Mouse (Mus musculus) heart, postnatal 0 days (tissue): ENCODE measurements around the gene Vma21-ps. TPM values are rescaled to one million over a fixed set of nuclear protein-coding genes. Genes with fewer than 3 reads are reported as not detected.
"Not testable (repeated sequence)": the region's sequence is repeated elsewhere in the genome, so short reads cannot be mapped to it uniquely, and the experiment has no call there.

Experiments used
- ATAC-seq: fragments of 200-750 bp; cut with Nextera tagmentation; 2 replicates; pipeline ENCODE4 v1.8.0; 2017; ENCODE audit warnings: low read depth, moderate number of reproducible peaks, moderate library complexity; ENCODE audit not compliant: insufficient read depth
- DNase-seq: peaks from one replicate; pipeline ENCODE4 v3.0.0-alpha.2; 2016; ENCODE audit warnings: low spot score
- H3K27ac ChIP-seq: fragments of 300-500 bp; sonication (generic); 2 replicates; pipeline ENCODE4 v1.5.1; 2014; ENCODE audit warnings: low read depth, mild to moderate bottlenecking
- H3K27me3 ChIP-seq: fragments of 300-500 bp; sonication (generic); 2 replicates; pipeline ENCODE4 v1.6.1; 2014; ENCODE audit warnings: low read length, mixed read lengths; ENCODE audit not compliant: control insufficient read depth, insufficient read depth
- H3K36me3 ChIP-seq: fragments of 300-500 bp; sonication (generic); replicated peaks from 2 replicates; pipeline ENCODE4 v1.6.1; 2014; ENCODE audit warnings: low read length, mixed read lengths; ENCODE audit not compliant: control insufficient read depth, insufficient read depth
- H3K4me1 ChIP-seq: fragments of 300-500 bp; sonication (generic); 2 replicates; pipeline ENCODE4 v1.6.1; 2014; ENCODE audit warnings: antibody characterized with exemption; ENCODE audit not compliant: control insufficient read depth, insufficient read depth
- H3K4me2 ChIP-seq: fragments of 300-500 bp; sonication (generic); 2 replicates; pipeline ENCODE4 v1.6.1; 2014; ENCODE audit warnings: low read depth, mild to moderate bottlenecking, low read length, moderate library complexity
- H3K4me3 ChIP-seq: fragments of 300-500 bp; sonication (generic); 2 replicates; pipeline ENCODE4 v1.5.1; 2014; ENCODE audit warnings: low read depth, low read length
- H3K9ac ChIP-seq: fragments of 300-500 bp; sonication (generic); replicated peaks from 2 replicates; pipeline ENCODE4 v1.6.1; 2014; ENCODE audit warnings: low read depth, low read length, mixed read lengths
- H3K9me3 ChIP-seq: fragments of 300-500 bp; sonication (generic); replicated peaks from 2 replicates; pipeline ENCODE4 v1.6.1; 2016; ENCODE audit warnings: low read length; ENCODE audit not compliant: control insufficient read depth
- CTCF ChIP-seq: IDR thresholded peaks from 2 replicates; pipeline ENCODE4 v1.5.1; 2016; ENCODE audit warnings: antibody characterized with exemption, control low read depth, low read depth
- EP300 ChIP-seq: IDR thresholded peaks from 2 replicates; pipeline ENCODE4 v1.6.1; 2016; ENCODE audit warnings: antibody characterized with exemption, low read depth
- WGBS: fragments of 180-500 bp; shearing (Covaris S2); extraction: QIAGEN DNeasy Blood & Tissue Kit; methylation state at CpG from one replicate; pipeline ENCODE4 v1.1.7; 2014; 5-methylcytosine and 5-hydroxymethylcytosine counted together
- polyA plus RNA-seq: library from polyadenylated mRNA; unstranded; fragments of >200 nt; fragmentation: Nextera tagmentation; extraction: Ambion mirVana; gene quantifications from 2 replicates; pipeline ENCODE4 v1.2.1, GENCODE M21; 2015
- total RNA-seq: library from RNA; depleted of rRNA; stranded (reverse); fragments of >200 nt; gene quantifications from 2 replicates; pipeline ENCODE4 v1.2.3, GENCODE M21; 2014; ENCODE audit warnings: low replicate concordance; rRNA removed

The Vma21-ps gene
- total RNA-seq (not detected in 2 replicates), polyA plus RNA-seq (not detected in 2 replicates)

- not testable (repeated sequence) for H3K27me3 ChIP-seq, H3K4me1 ChIP-seq, DNase-seq, H3K36me3 ChIP-seq, H3K27ac ChIP-seq, H3K4me2 ChIP-seq, H3K9me3 ChIP-seq, H3K9ac ChIP-seq, ATAC-seq, H3K4me3 ChIP-seq
- WGBS: 88% methylated on average over 10 of the region's 10 CpGs
Observed at GRCm38 (mm10) chr4:52497144-52497543, at the start of gene Vma21-ps. Gene Vma21-ps (minus strand): TSS chr4:52497244.

- Histone ChIP-seq H3K4me2 (no peak overlapping the region), H3K4me1 (no peaks in the 10 kb centered on the region), H3K4me3 (no peak overlapping the region), H3K27me3 (no peaks in the 10 kb centered on the region), H3K36me3 (no peaks in the 10 kb centered on the region), H3K9me3 (no peaks in the 10 kb centered on the region), H3K27ac (no peak overlapping the region), H3K9ac (no peak overlapping the region)
- ATAC-seq: no peak
- WGBS: 80% methylated on average over 3 of the region's 3 CpGs
- TF ChIP-seq EP300 (no peak), CTCF (no peak)
- no peak for DNase-seq
Observed at GRCm38 (mm10) chr4:52543001-52543400, 46.0 kb upstream of the Vma21-ps start.

GRCm38 (mm10) chr4:52530636-52531035 lies 33.6 kb upstream of the Vma21-ps start:
- no peak overlapping the region for H3K9ac ChIP-seq
- TF ChIP-seq EP300 (no peak), CTCF (no peak)
- WGBS: 48% methylated on average over 2 of the region's 2 CpGs

GRCm38 (mm10) chr4:52526464-52526863 lies 29.4 kb upstream of the Vma21-ps start:
- Histone ChIP-seq H3K4me1 (no peaks in the 10 kb centered on the region), H3K4me3 (no peak overlapping the region), H3K27ac (no peak overlapping the region), H3K36me3 (no peaks in the 10 kb centered on the region), H3K9ac (no peak overlapping the region), H3K27me3 (no peaks in the 10 kb centered on the region), H3K4me2 (no peak overlapping the region), H3K9me3 (no peaks in the 10 kb centered on the region)
- WGBS: 75% methylated on average over 5 of the region's 5 CpGs
- ATAC-seq: no peak
- DNase-seq: no peak
- TF ChIP-seq CTCF: no peak
- no peak for TF ChIP-seq EP300

More at GRCm38 (mm10) chr4:52530636-52531035, 33.6 kb upstream of the Vma21-ps start:
- no peak for DNase-seq
- Histone ChIP-seq H3K36me3 (no peaks in the 10 kb centered on the region), H3K4me1 (no peaks in the 10 kb centered on the region), H3K27ac (no peak overlapping the region), H3K4me3 (no peak overlapping the region), H3K4me2 (no peak overlapping the region), H3K9me3 (no peaks in the 10 kb centered on the region), H3K27me3 (no peaks in the 10 kb centered on the region)
- no peak for ATAC-seq

- Histone ChIP-seq H3K4me1 (no peaks in the 10 kb centered on the region), H3K27me3 (no peaks in the 10 kb centered on the region), H3K9me3 (no peaks in the 10 kb centered on the region), H3K4me2 (no peak overlapping the region), H3K4me3 (no peak overlapping the region), H3K27ac (no peak overlapping the region), H3K36me3 (no peaks in the 10 kb centered on the region), H3K9ac (no peak overlapping the region)
- no peak for TF ChIP-seq CTCF
- no peak for TF ChIP-seq EP300
- 78% methylated on average over 5 of the region's 5 CpGs for WGBS
- ATAC-seq (no peak), DNase-seq (no peak)
Observed at GRCm38 (mm10) chr4:52519301-52519700, 22.3 kb upstream of the Vma21-ps start.

GRCm38 (mm10) chr4:52517580-52517979 lies 20.5 kb upstream of the Vma21-ps start:
- H3K4me2 ChIP-seq: no peak overlapping the region
- WGBS: 18% methylated on average over 4 of the region's 4 CpGs

More at GRCm38 (mm10) chr4:52517580-52517979, 20.5 kb upstream of the Vma21-ps start:
- no peak overlapping the region for H3K9ac ChIP-seq
- DNase-seq: no peak
- TF ChIP-seq CTCF (no peak), EP300 (no peak)
- H3K9me3 ChIP-seq: no peaks in the 10 kb centered on the region
- H3K27ac ChIP-seq: no peak overlapping the region
- no peak for ATAC-seq
- H3K4me1 ChIP-seq: no peaks in the 10 kb centered on the region
- no peaks in the 10 kb centered on the region for H3K36me3 ChIP-seq
- no peak overlapping the region for H3K4me3 ChIP-seq
- H3K27me3 ChIP-seq: no peaks in the 10 kb centered on the region
